In genomic region chr11:102185677-102186076, GRCm38 (mm10) we compare ENCODE assay signal across 7 mouse cellular contexts. TPM values are rescaled to one million over a fixed set of nuclear protein-coding genes. Genes with fewer than 3 reads are reported as not detected.
A peak's percentile ranks its signal among the peaks of the same experiment; 100 is the strongest.
DNase-seq lines count a peak whose midpoint lies in the region; ATAC-seq and TF ChIP-seq lines count a peak whose summit lies in the region.

No protein-coding gene starts in this region.

- no peaks in the 10 kb centered on the region for H3K9me3 ChIP-seq in megakaryocyte, embryonic 14.5 days
- no peaks in the 10 kb centered on the region for H3K9me3 ChIP-seq in forebrain, postnatal 0 days (ENCODE audit: low read length)
- no peaks in the 10 kb centered on the region for H3K9me3 ChIP-seq in liver, embryonic 14.5 days (ENCODE audit: control insufficient read depth, low read length)

- TF ChIP-seq CTCF in forebrain, postnatal 0 days (IDR thresholded peaks at IDR 0.05; ENCODE audit: low read depth), result no peak
- TF ChIP-seq CTCF in liver, embryonic 14.5 days (IDR thresholded peaks at IDR 0.05; ENCODE audit: low read depth), result no peak

- ATAC-seq in megakaryocyte, adult 5-6 weeks (ENCODE audit: poor library complexity, severe bottlenecking), result no peak
- ATAC-seq in forebrain, postnatal 0 days, result no peak
- no peak for ATAC-seq in liver, embryonic 14.5 days (ENCODE audit: insufficient read depth)

- WGBS in forebrain, postnatal 0 days, result 34% methylated on average over 3 of the region's 3 CpGs
- WGBS in liver, embryonic 14.5 days (ENCODE audit: insufficient replicate concordance), result 47% methylated on average over 3 of the region's 3 CpGs

- peak overlapping the region; percentile 93 for H3K9ac ChIP-seq in forebrain, postnatal 0 days
- peak overlapping the region; percentile 93 for H3K9ac ChIP-seq in liver, embryonic 14.5 days (replicated peaks)

- peaks cover 62% of the 10 kb centered on the region for H3K4me1 ChIP-seq in megakaryocyte, embryonic 14.5 days
- H3K4me1 ChIP-seq in forebrain, postnatal 0 days (ENCODE audit: insufficient read depth), result peaks cover 25% of the 10 kb centered on the region
- peaks cover 14 to 16% of the 10 kb centered on the region in 2 experiments for H3K4me1 ChIP-seq in liver, embryonic 14.5 days (replicated peaks; ENCODE audit: control insufficient read depth in 2 of 2, insufficient read depth in 2 of 2, low read length in 1 of 2)

- no peaks in the 10 kb centered on the region for H3K27me3 ChIP-seq in megakaryocyte, embryonic 14.5 days (replicated peaks)
- no peaks in the 10 kb centered on the region for H3K27me3 ChIP-seq in forebrain, postnatal 0 days (ENCODE audit: insufficient read depth, low read length)
- H3K27me3 ChIP-seq in liver, embryonic 14.5 days (ENCODE audit: control insufficient read depth, insufficient read depth, low read length), result no peaks in the 10 kb centered on the region

- H3K4me2 ChIP-seq in forebrain, postnatal 0 days (ENCODE audit: low read depth), result peak overlapping the region; percentile 64
- peak overlapping the region; percentile 80 for H3K4me2 ChIP-seq in liver, embryonic 14.5 days (ENCODE audit: low read depth)

- TF ChIP-seq EP300 in liver, embryonic 14.5 days (IDR thresholded peaks at IDR 0.05; ENCODE audit: low read depth), result no peak

- H3K36me3 ChIP-seq in megakaryocyte, embryonic 14.5 days (replicated peaks; ENCODE audit: low read length), result peaks cover 27% of the 10 kb centered on the region
- H3K36me3 ChIP-seq in forebrain, postnatal 0 days (ENCODE audit: insufficient read depth), result peaks cover 16% of the 10 kb centered on the region
- peaks cover 16% of the 10 kb centered on the region for H3K36me3 ChIP-seq in liver, embryonic 14.5 days (replicated peaks; ENCODE audit: control insufficient read depth, insufficient read depth, low read depth)

- peak overlapping the region; percentile 97 for H3K4me3 ChIP-seq in megakaryocyte, embryonic 14.5 days (replicated peaks)
- H3K4me3 ChIP-seq in forebrain, postnatal 0 days (ENCODE audit: low read depth, low read length), result peak overlapping the region; percentile 92
- H3K4me3 ChIP-seq in liver, embryonic 14.5 days (ENCODE audit: insufficient read depth in 1 of 2, low read depth in 2 of 2, low read length in 2 of 2), result peak overlapping the region in 1 of 2 experiments; percentile 92; a peak in 3 of 4 replicates

- H3K27ac ChIP-seq in forebrain, postnatal 0 days (ENCODE audit: low read depth, low read length), result peak overlapping the region; percentile 96
- H3K27ac ChIP-seq in liver, embryonic 14.5 days, result no peak overlapping the region

- DNase-seq in forebrain, postnatal 0 days, result peak; percentile 23
- no peak for DNase-seq in liver, embryonic 14.5 days (ENCODE audit: low read depth in 3 of 3, low spot score in 3 of 3)
- DNase-seq in urinary bladder, postnatal 10 days (ENCODE audit: low spot score), result no peak
- DNase-seq in thymus, postnatal 14 days, result no peak
- DNase-seq in ovary, postnatal 36 days (ENCODE audit: low spot score), result no peak

RNA-seq across cellular contexts. Expression of gene Lsm12, which starts 0.6 kb away (rescaled TPM):
- polyA plus RNA-seq in megakaryocyte, embryonic 14.5 days (2012; ENCODE audit: insufficient read depth, low replicate concordance), result 36.7 and 120 TPM in 2 replicates
- 81.3 and 83.9 TPM in 2 replicates for total RNA-seq in megakaryocyte, adult 5-6 weeks (2015)
- total RNA-seq in megakaryocyte, adult 5-6 weeks (2017), result 43.0 and 46.5 TPM in 2 replicates
- total RNA-seq in forebrain, postnatal 0 days (2014; rRNA removed), result 76.7 and 86.4 TPM in 2 replicates
- polyA plus RNA-seq in forebrain, postnatal 0 days (2015; fragmentation: Nextera tagmentation; extraction: Ambion mirVana), result 145 and 154 TPM in 2 replicates
- 10.4 and 15.4 TPM in 2 replicates for polyA plus RNA-seq in liver, embryonic 14.5 days (2012; rRNA removed)
- 51.4 and 56.2 TPM in 2 replicates for polyA plus RNA-seq in liver, embryonic 14.5 days (2014; fragmentation: Nextera tagmentation; extraction: Ambion mirVana)

RNA-seq across cellular contexts. Expression of gene G6pc3, which starts 3.7 kb away (rescaled TPM):
- polyA plus RNA-seq in megakaryocyte, embryonic 14.5 days (2012; ENCODE audit: insufficient read depth, low replicate concordance), result 32.9 and 73.3 TPM in 2 replicates
- 23.4 and 23.8 TPM in 2 replicates for total RNA-seq in megakaryocyte, adult 5-6 weeks (2015)
- 14.7 and 19.1 TPM in 2 replicates for total RNA-seq in megakaryocyte, adult 5-6 weeks (2017)
- 27.3 and 32.1 TPM in 2 replicates for total RNA-seq in forebrain, postnatal 0 days (2014; rRNA removed)
- polyA plus RNA-seq in forebrain, postnatal 0 days (2015; fragmentation: Nextera tagmentation; extraction: Ambion mirVana), result 27.4 and 32.0 TPM in 2 replicates
- 12.6 and 14.8 TPM in 2 replicates for polyA plus RNA-seq in liver, embryonic 14.5 days (2012; rRNA removed)
- polyA plus RNA-seq in liver, embryonic 14.5 days (2014; fragmentation: Nextera tagmentation; extraction: Ambion mirVana), result 7.3 and 10.1 TPM in 2 replicates

RNA-seq across cellular contexts. Expression of gene Tmem101, which starts 29.5 kb away (rescaled TPM):
- 13.5 TPM in 1 of 2 replicates, not detected in the other for polyA plus RNA-seq in megakaryocyte, embryonic 14.5 days (2012; ENCODE audit: insufficient read depth, low replicate concordance)
- total RNA-seq in megakaryocyte, adult 5-6 weeks (2015), result 7.9 and 8.4 TPM in 2 replicates
- 12.5 and 16.3 TPM in 2 replicates for total RNA-seq in megakaryocyte, adult 5-6 weeks (2017)
- 42.1 and 44.4 TPM in 2 replicates for total RNA-seq in forebrain, postnatal 0 days (2014; rRNA removed)
- 34.1 and 38.2 TPM in 2 replicates for polyA plus RNA-seq in forebrain, postnatal 0 days (2015; fragmentation: Nextera tagmentation; extraction: Ambion mirVana)
- polyA plus RNA-seq in liver, embryonic 14.5 days (2012; rRNA removed), result 8.9 and 9.2 TPM in 2 replicates
- polyA plus RNA-seq in liver, embryonic 14.5 days (2014; fragmentation: Nextera tagmentation; extraction: Ambion mirVana), result 7.8 and 8.5 TPM in 2 replicates

RNA-seq across cellular contexts. Expression of gene Nags, which starts 40.4 kb away (rescaled TPM):
- not detected in 2 replicates for polyA plus RNA-seq in megakaryocyte, embryonic 14.5 days (2012; ENCODE audit: insufficient read depth, low replicate concordance)
- not detected in 2 replicates for total RNA-seq in megakaryocyte, adult 5-6 weeks (2015)
- not detected in 2 replicates for total RNA-seq in megakaryocyte, adult 5-6 weeks (2017)
- total RNA-seq in forebrain, postnatal 0 days (2014; rRNA removed), result 0.14 and 0.15 TPM in 2 replicates
- 0.28 and 0.35 TPM in 2 replicates for polyA plus RNA-seq in forebrain, postnatal 0 days (2015; fragmentation: Nextera tagmentation; extraction: Ambion mirVana)
- 10.1 and 11.3 TPM in 2 replicates for polyA plus RNA-seq in liver, embryonic 14.5 days (2012; rRNA removed)
- polyA plus RNA-seq in liver, embryonic 14.5 days (2014; fragmentation: Nextera tagmentation; extraction: Ambion mirVana), result 7.2 and 7.5 TPM in 2 replicates

RNA-seq across cellular contexts. Expression of gene Hdac5, which starts 44.3 kb away (rescaled TPM):
- polyA plus RNA-seq in megakaryocyte, embryonic 14.5 days (2012; ENCODE audit: insufficient read depth, low replicate concordance), result 384 and 644 TPM in 2 replicates
- total RNA-seq in megakaryocyte, adult 5-6 weeks (2015), result 35.0 and 47.6 TPM in 2 replicates
- total RNA-seq in megakaryocyte, adult 5-6 weeks (2017), result 36.2 and 36.5 TPM in 2 replicates
- total RNA-seq in forebrain, postnatal 0 days (2014; rRNA removed), result 170 and 209 TPM in 2 replicates
- polyA plus RNA-seq in forebrain, postnatal 0 days (2015; fragmentation: Nextera tagmentation; extraction: Ambion mirVana), result 67.1 and 69.4 TPM in 2 replicates
- polyA plus RNA-seq in liver, embryonic 14.5 days (2012; rRNA removed), result 8.8 and 10.0 TPM in 2 replicates
- polyA plus RNA-seq in liver, embryonic 14.5 days (2014; fragmentation: Nextera tagmentation; extraction: Ambion mirVana), result 6.4 and 7.3 TPM in 2 replicates
